Mouse (Mus musculus) ES-E14 (cell line): ENCODE results near the gene Znrd1as.

ENCODE experiments used
- CHD2 ChIP-seq: IDR thresholded peaks from 2 replicates; pipeline ENCODE4 v1.6.1; 2014; ENCODE audit warnings: mild to moderate bottlenecking, low read depth, low read length, inconsistent platforms
- MAFK ChIP-seq: IDR thresholded peaks from 2 replicates; pipeline ENCODE4 v1.6.1; 2014; ENCODE audit warnings: mild to moderate bottlenecking, low read depth, low read length, inconsistent platforms; ENCODE audit not compliant: insufficient read depth
- ZNF384 ChIP-seq: IDR thresholded peaks from 2 replicates; pipeline ENCODE4 v1.6.1; 2012; ENCODE audit warnings: low read depth, low read length, inconsistent platforms

GRCm38 (mm10) chr17:36942791-36943471 lies 15.5 kb upstream of the Znrd1as start, which contains the start of gene Rnf39:
- no peak for TF ChIP-seq ZNF384
- TF ChIP-seq CHD2: no peak
- no peak for TF ChIP-seq MAFK
